Mouse (Mus musculus) embryonic facial prominence, embryonic 11.5 days (tissue): ENCODE data around the gene Scamp3. TPM values are rescaled to one million over a fixed set of nuclear protein-coding genes. Genes with fewer than 3 reads are reported as not detected.

ENCODE experiments used
- ATAC-seq: fragments of 200-750 bp; cut with Nextera tagmentation; replicated peaks from 2 replicates; pipeline ENCODE4 v1.8.0; 2017; ENCODE audit warnings: low read depth; ENCODE audit not compliant: insufficient number of reproducible peaks, low FRiP score, low TSS enrichment
- DNase-seq: peaks from one replicate; pipeline ENCODE4 v3.0.0-alpha.2; 2015; ENCODE audit warnings: low spot score
- H3K27ac ChIP-seq: fragments of 300-500 bp; sonication (generic); replicated peaks from 2 replicates; pipeline ENCODE4 v1.5.1; 2014; ENCODE audit warnings: mild to moderate bottlenecking, low read depth, low read length, control low read depth
- H3K27me3 ChIP-seq: fragments of 300-500 bp; sonication (generic); 2 replicates; pipeline ENCODE4 v1.6.1; 2014; ENCODE audit warnings: mild to moderate bottlenecking, low read length, moderate library complexity, mixed read lengths; ENCODE audit not compliant: control insufficient read depth, insufficient read depth
- H3K36me3 ChIP-seq: fragments of 300-500 bp; sonication (generic); replicated peaks from 2 replicates; pipeline ENCODE4 v1.6.1; 2014; ENCODE audit warnings: low read depth, mild to moderate bottlenecking, low read length, moderate library complexity, mixed read lengths; ENCODE audit not compliant: control insufficient read depth, insufficient read depth
- H3K4me1 ChIP-seq: fragments of 300-500 bp; sonication (generic); 2 replicates; pipeline ENCODE4 v1.6.1; 2014; ENCODE audit warnings: low read length, mixed read lengths; ENCODE audit not compliant: control insufficient read depth, insufficient read depth
- H3K4me2 ChIP-seq: fragments of 300-500 bp; sonication (generic); 2 replicates; pipeline ENCODE4 v1.6.1; 2014; ENCODE audit warnings: low read depth, mild to moderate bottlenecking, control low read depth, low read length, moderate library complexity
- H3K4me3 ChIP-seq: fragments of 300-500 bp; sonication (generic); 2 replicates; pipeline ENCODE4 v1.5.1; 2014; ENCODE audit warnings: low read depth, low read length, control low read depth
- H3K9ac ChIP-seq: fragments of 300-500 bp; sonication (generic); replicated peaks from 2 replicates; pipeline ENCODE4 v1.6.1; 2014; ENCODE audit warnings: mild to moderate bottlenecking, control low read depth, low read length
- H3K9me3 ChIP-seq: fragments of 300-500 bp; sonication (generic); replicated peaks from 2 replicates; pipeline ENCODE4 v1.6.1; 2016; ENCODE audit warnings: mild to moderate bottlenecking, low read length, inconsistent platforms, mixed read lengths; ENCODE audit not compliant: control insufficient read depth
- WGBS: fragments of 180-500 bp; shearing (Covaris S2); extraction: QIAGEN DNeasy Blood & Tissue Kit; methylation state at CpG from one replicate; pipeline ENCODE4 v1.1.7; 2014; 5-methylcytosine and 5-hydroxymethylcytosine counted together
- microRNA counts: library from miRNA; unstranded; fragments of <30 nt; microRNA quantifications from one replicate; lab custom pipeline; 2016
- microRNA-seq: library from miRNA; unstranded; fragments of <30 nt; microRNA quantifications from one replicate; pipeline ENCODE4, GENCODE M21; 2016; ENCODE audit warnings: borderline number of aligned reads
- polyA plus RNA-seq: library from polyadenylated mRNA; unstranded; fragments of >200 nt; fragmentation: Nextera tagmentation; extraction: Ambion mirVana; gene quantifications from 2 replicates; pipeline ENCODE4 v1.2.1, GENCODE M21; 2014

Gene Scamp3
- polyA plus RNA-seq, 1 experiment from 2014 or later, result 80.5 TPM

GRCm38 (mm10) chr3:89230561-89230960 is 53.3 kb downstream of the Scamp3 start:
- H3K9ac ChIP-seq, result no peak overlapping the region
- WGBS, result 93% methylated on average over 2 of the region's 2 CpGs
- H3K36me3 ChIP-seq, result no peaks in the 10 kb centered on the region
- H3K9me3 ChIP-seq, result no peaks in the 10 kb centered on the region
- no peak overlapping the region for H3K4me3 ChIP-seq
- peaks cover 2% of the 10 kb centered on the region; the same call in 1 of the 2 replicates for H3K27me3 ChIP-seq
- H3K4me1 ChIP-seq, result peaks cover 6% of the 10 kb centered on the region
- no peak for DNase-seq
- no peak overlapping the region for H3K27ac ChIP-seq
- no peak overlapping the region for H3K4me2 ChIP-seq
- ATAC-seq, result no peak

DNA sequence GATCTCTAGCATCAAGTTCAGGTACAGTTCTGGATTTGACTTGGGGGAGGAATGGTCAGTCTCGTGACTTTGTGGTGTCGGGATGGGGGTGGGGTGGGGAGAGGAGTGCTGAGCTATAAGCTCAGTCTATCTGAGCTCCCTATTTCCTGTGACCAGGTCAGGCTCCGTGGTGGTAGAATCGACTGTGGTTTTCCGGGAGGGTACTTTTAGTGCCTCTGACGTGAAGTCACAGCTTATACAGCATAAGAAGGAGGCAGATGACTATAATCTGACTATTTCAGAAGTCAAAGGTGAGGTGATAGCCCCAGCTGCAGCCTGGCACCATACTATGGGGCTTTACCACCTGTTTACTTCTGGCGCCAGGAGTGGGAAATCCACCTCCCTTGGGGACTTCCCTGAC is 54.1 kb downstream of the Scamp3 start:
- H3K36me3 ChIP-seq, result no peaks in the 10 kb centered on the region
- 64% methylated on average over 7 of the region's 7 CpGs for WGBS
- DNase-seq, result no peak

DNA sequence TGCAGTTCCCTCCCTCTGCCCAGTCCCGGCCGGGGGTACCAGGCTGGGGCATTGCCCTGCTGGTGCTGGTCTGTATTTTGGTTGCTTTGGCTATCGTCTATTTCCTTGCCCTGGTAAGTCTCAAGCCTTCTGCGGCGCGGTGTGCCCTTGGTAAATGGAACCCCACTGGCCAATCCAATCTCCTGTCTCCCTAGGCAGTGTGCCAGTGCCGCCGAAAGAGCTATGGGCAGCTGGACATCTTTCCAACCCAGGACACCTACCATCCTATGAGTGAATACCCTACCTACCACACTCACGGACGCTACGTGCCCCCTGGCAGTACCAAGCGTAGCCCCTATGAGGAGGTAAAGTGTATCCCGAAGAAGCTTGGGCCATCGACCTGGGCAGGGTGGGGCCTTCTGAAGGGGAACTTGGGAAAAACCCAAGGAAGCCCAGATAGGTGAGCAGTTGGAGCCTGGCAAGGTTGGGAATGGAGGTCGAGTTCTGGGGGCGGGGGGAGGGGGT is 54.6 kb downstream of the Scamp3 start:
- DNase-seq (no peak), ATAC-seq (no peak)
- Histone ChIP-seq H3K36me3 (no peaks in the 10 kb centered on the region), H3K27me3 (peaks cover 2% of the 10 kb centered on the region; the same call in 1 of the 2 replicates), H3K9me3 (no peaks in the 10 kb centered on the region), H3K4me2 (no peak overlapping the region), H3K27ac (no peak overlapping the region), H3K4me3 (no peak overlapping the region), H3K4me1 (peaks cover 6% of the 10 kb centered on the region), H3K9ac (no peak overlapping the region)
- WGBS, result 74% methylated on average over 16 of the region's 16 CpGs

More for the DNA sequence above, 54.1 kb downstream of the Scamp3 start:
- Histone ChIP-seq H3K27ac (no peak overlapping the region), H3K27me3 (peaks cover 2% of the 10 kb centered on the region; the same call in 1 of the 2 replicates), H3K9me3 (no peaks in the 10 kb centered on the region), H3K9ac (no peak overlapping the region), H3K4me3 (no peak overlapping the region), H3K4me1 (peaks cover 6% of the 10 kb centered on the region), H3K4me2 (no peak overlapping the region)
- ATAC-seq, result no peak

MicroRNAs encoded within 50 kb of the gene (microRNA counts, 519-probe panel; counts per million panel counts)
- 3,553 counts per million, percentile 52 among the panel's probes with 10 or more counts for microRNA mmu-miR-92b (lab: Ali Mortazavi, UCI)

Small RNA genes lying within 50 kb of the gene (microRNA-seq; reads per million reads assigned to microRNA genes)
- gene Mir92b, result 2,864 reads per million, percentile 82 among the genes with 10 or more reads in this experiment

Other genes with a start within 250 kb of the Scamp3 start
- 14.1 and 15.2 TPM in 2 replicates for gene Ash1l, start 226.9 kb upstream of the Scamp3 start, polyA plus RNA-seq
- gene Dap3, start 226.3 kb upstream of the Scamp3 start, polyA plus RNA-seq, result 171 and 173 TPM in 2 replicates
- 14.4 and 18.0 TPM in 2 replicates for gene Rusc1, start 84.2 kb upstream of the Scamp3 start, polyA plus RNA-seq
- not detected in 2 replicates for gene Gm43738, start 76.4 kb upstream of the Scamp3 start, polyA plus RNA-seq
- gene Fdps, start 75.5 kb upstream of the Scamp3 start, polyA plus RNA-seq, result 299 and 334 TPM in 2 replicates
- gene Pklr, start 41.3 kb upstream of the Scamp3 start, polyA plus RNA-seq, result 1.5 and 2.0 TPM in 2 replicates
- 1.2 and 2.4 TPM in 2 replicates for gene Hcn3, start 17.3 kb upstream of the Scamp3 start, polyA plus RNA-seq
- 28.2 and 28.5 TPM in 2 replicates for gene Clk2, start 12.7 kb upstream of the Scamp3 start, polyA plus RNA-seq
- gene Fam189b, start 5.7 kb downstream of the Scamp3 start, polyA plus RNA-seq, result 15.3 and 19.4 TPM in 2 replicates
- 34.6 TPM in 2 replicates for gene Gba, start 25.5 kb downstream of the Scamp3 start, polyA plus RNA-seq
- gene Thbs3, start 37.7 kb downstream of the Scamp3 start, polyA plus RNA-seq, result 24.4 and 26.0 TPM in 2 replicates
- 208 and 225 TPM in 2 replicates for gene Mtx1, start 49.6 kb downstream of the Scamp3 start, polyA plus RNA-seq
- 0.90 and 1.3 TPM in 2 replicates for gene Muc1, start 51.6 kb downstream of the Scamp3 start, polyA plus RNA-seq
- 287 and 288 TPM in 2 replicates for gene Krtcap2, start 68.5 kb downstream of the Scamp3 start, polyA plus RNA-seq
- 3.0 and 4.5 TPM in 2 replicates for gene Trim46, start 68.8 kb downstream of the Scamp3 start, polyA plus RNA-seq
- 82.4 and 87.9 TPM in 2 replicates for gene Dpm3, start 81.9 kb downstream of the Scamp3 start, polyA plus RNA-seq
- 39.8 and 45.7 TPM in 2 replicates for gene Slc50a1, start 93.1 kb downstream of the Scamp3 start, polyA plus RNA-seq
- gene Efna1, start 103.7 kb downstream of the Scamp3 start, polyA plus RNA-seq, result 26.9 and 30.2 TPM in 2 replicates
- gene Efna3, start 145.5 kb downstream of the Scamp3 start, polyA plus RNA-seq, result 6.6 and 8.3 TPM in 2 replicates
- 39.1 and 39.5 TPM in 2 replicates for gene Efna4, start 160.6 kb downstream of the Scamp3 start, polyA plus RNA-seq
- gene Adam15, start 172.5 kb downstream of the Scamp3 start, polyA plus RNA-seq, result 17.8 and 17.9 TPM in 2 replicates
- 0.32 TPM in 1 of 2 replicates, not detected in the other for gene Dcst2, start 184.5 kb downstream of the Scamp3 start, polyA plus RNA-seq
- gene Dcst1, start 187.8 kb downstream of the Scamp3 start, polyA plus RNA-seq, result 0.21 TPM in 1 of 2 replicates, not detected in the other
- 0.49 and 1.1 TPM in 2 replicates for gene Zbtb7b, start 217.3 kb downstream of the Scamp3 start, polyA plus RNA-seq
- gene Lenep, start 225.3 kb downstream of the Scamp3 start, polyA plus RNA-seq, result 0.80 TPM in 1 of 2 replicates, not detected in the other
- gene Flad1, start 234.4 kb downstream of the Scamp3 start, polyA plus RNA-seq, result 23.8 and 24.4 TPM in 2 replicates
- 648 and 668 TPM in 2 replicates for gene Cks1b, start 240.9 kb downstream of the Scamp3 start, polyA plus RNA-seq
- 43.6 and 53.0 TPM in 2 replicates for gene Shc1, start 241.0 kb downstream of the Scamp3 start, polyA plus RNA-seq